Comparison of ENCODE assay signal across 8 mouse cellular contexts in the genomic region with DNA sequence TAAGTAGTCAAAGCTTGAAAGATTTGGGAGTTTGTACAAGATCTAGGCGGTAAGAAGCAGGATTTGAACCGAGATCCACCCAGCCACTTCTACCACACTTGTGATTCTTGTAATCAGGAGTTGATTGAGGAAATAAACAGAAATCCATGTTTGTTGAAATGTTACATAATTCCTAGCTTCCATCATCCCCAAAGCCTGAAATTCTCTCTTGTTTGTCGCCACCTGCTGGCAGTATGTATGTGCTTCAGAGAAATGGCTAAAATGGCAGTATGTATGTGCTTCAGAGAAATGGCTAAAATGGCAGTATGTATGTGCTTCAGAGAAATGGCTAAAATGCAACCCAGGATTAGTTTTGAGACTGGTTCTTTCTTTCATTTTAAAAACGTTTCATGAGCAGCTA.
DNase-seq lines count a peak whose midpoint lies in the region; ATAC-seq lines count a peak whose summit lies in the region.

No protein-coding gene starts in this region.

- intact Hi-C loops in left cerebral cortex, postnatal 4 days (cut with DNase I), result no loop called here
- intact Hi-C loops in left cerebral cortex, postnatal 36 days (cut with DNase I), result no loop called here

- peak; percentile 40 to 59 for DNase-seq in cerebellum, adult 18-20 months
- no peak for DNase-seq in cerebellum, adult 11 months
- peak; percentile 12 for DNase-seq in left cerebral cortex, postnatal 4 days
- DNase-seq in left cerebral cortex, postnatal 36 days (ENCODE audit: low spot score in 2 of 2), result no peak
- peak; percentile 53 for DNase-seq in Muller cell, postnatal 12 days (ENCODE audit: inconsistent ontology term)
- peak; percentile 75 for DNase-seq in embryo, embryonic 10.5 days (ENCODE audit: low spot score)
- peak; percentile 69 to 87 for DNase-seq in kidney, postnatal 36 days

- peak; percentile 48; the same call in 1 of the 2 replicates for ATAC-seq in neutrophil, adult 5-6 weeks (ENCODE audit: extremely low read depth, insufficient number of reproducible peaks, low FRiP score, poor library complexity, severe bottlenecking)

Comparison
In these comparisons a context has a peak if more than half of its experiments do, and no peak if none do; other contexts are left out.
1. DNase-seq: peak in cerebellum, adult 18-20 months (2 of 2), left cerebral cortex, postnatal 4 days (single experiment), Muller cell, postnatal 12 days (single experiment), embryo, embryonic 10.5 days (single experiment) and kidney, postnatal 36 days (2 of 2); none in cerebellum, adult 11 months (single experiment) and left cerebral cortex, postnatal 36 days (0 of 2).